Mouse (Mus musculus) left cerebral cortex, adult 18-20 months (tissue): Measurements from ENCODE around the gene 1700037H04Rik. TPM values are rescaled to one million over a fixed set of nuclear protein-coding genes. Genes with fewer than 3 reads are reported as not detected.

Source experiments
- DNase-seq, 2 experiments: peaks; one replicate each; pipeline ENCODE4 v3.0.0; 2021 to 2022; ENCODE audit warnings: low spot score in 2 of 2, mixed read lengths in 1 of 2
- total RNA-seq, 2 experiments: library from RNA; stranded (reverse); gene quantifications; 2 replicates each; pipeline ENCODE4 v1.2.3; 2021

Gene 1700037H04Rik
- total RNA-seq, 2 experiments from 2014 or later = 69.3 to 85.6 TPM

GRCm38 (mm10) chr2:131179246-131179886 is 19.5 kb upstream of the 1700037H04Rik start:
- peak; percentile 42 to 58 for DNase-seq

GRCm38 (mm10) chr2:131178828-131179245 is 19.0 kb upstream of the 1700037H04Rik start:
- DNase-seq = peak in 1 of 2 experiments; percentile 23

GRCm38 (mm10) chr2:131177932-131178331 is 18.1 kb upstream of the 1700037H04Rik start:
- DNase-seq = no peak

GRCm38 (mm10) chr2:131176491-131176890 is 16.6 kb upstream of the 1700037H04Rik start:
- DNase-seq = no peak

GRCm38 (mm10) chr2:131175945-131176309 is 16.0 kb upstream of the 1700037H04Rik start:
- DNase-seq = no peak

GRCm38 (mm10) chr2:131175286-131175944 is 15.5 kb upstream of the 1700037H04Rik start:
- DNase-seq = no peak

- peak; percentile 59 to 68 for DNase-seq
These were observed 14.8 kb upstream of the 1700037H04Rik start for GRCm38 (mm10) chr2:131174700-131175099.

- no peak for DNase-seq
These were observed 12.4 kb upstream of the 1700037H04Rik start for GRCm38 (mm10) chr2:131172322-131172721.

GRCm38 (mm10) chr2:131171401-131172104 is 11.7 kb upstream of the 1700037H04Rik start:
- peak; percentile 77 to 79 for DNase-seq

GRCm38 (mm10) chr2:131170936-131171335 is 11.1 kb upstream of the 1700037H04Rik start:
- no peak for DNase-seq

GRCm38 (mm10) chr2:131168914-131169313 is 9.0 kb upstream of the 1700037H04Rik start:
- no peak for DNase-seq

- no peak for DNase-seq
These were observed 8.1 kb upstream of the 1700037H04Rik start for GRCm38 (mm10) chr2:131167984-131168383.

- DNase-seq = no peak
These were observed 6.3 kb upstream of the 1700037H04Rik start for GRCm38 (mm10) chr2:131166172-131166571.

GRCm38 (mm10) chr2:131163924-131164323 is 4.0 kb upstream of the 1700037H04Rik start:
- DNase-seq = no peak

GRCm38 (mm10) chr2:131160671-131161111 is 810 bp upstream of the 1700037H04Rik start:
- no peak for DNase-seq

- no peak for DNase-seq
These were observed 380 bp downstream of the 1700037H04Rik start for GRCm38 (mm10) chr2:131159491-131159910.

GRCm38 (mm10) chr2:131156987-131157386 is 2.9 kb downstream of the 1700037H04Rik start:
- no peak for DNase-seq

GRCm38 (mm10) chr2:131154036-131154435 is 5.8 kb downstream of the 1700037H04Rik start:
- no peak for DNase-seq

GRCm38 (mm10) chr2:131152166-131152730 is 7.6 kb downstream of the 1700037H04Rik start:
- DNase-seq = no peak

- no peak for DNase-seq
These were observed 10.7 kb downstream of the 1700037H04Rik start for GRCm38 (mm10) chr2:131149254-131149578.

- no peak for DNase-seq
These were observed 11.3 kb downstream of the 1700037H04Rik start for GRCm38 (mm10) chr2:131148353-131149253.
